Mouse (Mus musculus) limb, embryonic 15.5 days (tissue): Measurements from ENCODE around the gene Fndc9. TPM values are rescaled to one million over a fixed set of nuclear protein-coding genes. Genes with fewer than 3 reads are reported as not detected.

Experiments
- ATAC-seq: fragments of 200-750 bp; cut with Nextera tagmentation; 2 replicates; pipeline ENCODE4 v1.8.0; 2017; ENCODE audit warnings: low read depth, moderate TSS enrichment; ENCODE audit not compliant: insufficient number of reproducible peaks, low FRiP score, low TSS enrichment
- H3K27ac ChIP-seq: fragments of 300-500 bp; sonication (generic); 2 replicates; pipeline ENCODE4 v1.5.1; 2015; ENCODE audit warnings: moderate library complexity, mild to moderate bottlenecking, inconsistent platforms
- H3K27me3 ChIP-seq: fragments of 300-500 bp; sonication (generic); 2 replicates; pipeline ENCODE4 v1.6.1; 2015; ENCODE audit warnings: inconsistent platforms
- H3K36me3 ChIP-seq: fragments of 300-500 bp; sonication (generic); 2 replicates; pipeline ENCODE4 v1.6.1; 2015; ENCODE audit warnings: inconsistent platforms
- H3K4me1 ChIP-seq: fragments of 300-500 bp; sonication (generic); 2 replicates; pipeline ENCODE4 v1.6.1; 2015; ENCODE audit warnings: inconsistent platforms
- H3K4me2 ChIP-seq: fragments of 300-500 bp; sonication (generic); 2 replicates; pipeline ENCODE4 v1.6.1; 2015; ENCODE audit warnings: mild to moderate bottlenecking, inconsistent platforms
- H3K4me3 ChIP-seq: fragments of 300-500 bp; sonication (generic); 2 replicates; pipeline ENCODE4 v1.5.1; 2015; ENCODE audit warnings: mild to moderate bottlenecking, inconsistent platforms
- H3K9ac ChIP-seq: fragments of 300-500 bp; sonication (generic); 2 replicates; pipeline ENCODE4 v1.6.1; 2015; ENCODE audit warnings: inconsistent platforms
- H3K9me3 ChIP-seq: fragments of 300-500 bp; sonication (generic); 2 replicates; pipeline ENCODE4 v1.6.1; 2016; ENCODE audit warnings: inconsistent platforms
- WGBS: fragments of 180-500 bp; shearing (Covaris S2); methylation state at CpG from one replicate; pipeline ENCODE4 v1.1.7; 2015; 5-methylcytosine and 5-hydroxymethylcytosine counted together
- polyA plus RNA-seq: library from polyadenylated mRNA; unstranded; fragments of >200 nt; fragmentation: Nextera tagmentation; extraction: Ambion mirVana; gene quantifications from 2 replicates; pipeline ENCODE4 v1.2.1, GENCODE M21; 2015

Gene Fndc9
- polyA plus RNA-seq, 1 experiment from 2014 or later, result 2.3 TPM

DNA sequence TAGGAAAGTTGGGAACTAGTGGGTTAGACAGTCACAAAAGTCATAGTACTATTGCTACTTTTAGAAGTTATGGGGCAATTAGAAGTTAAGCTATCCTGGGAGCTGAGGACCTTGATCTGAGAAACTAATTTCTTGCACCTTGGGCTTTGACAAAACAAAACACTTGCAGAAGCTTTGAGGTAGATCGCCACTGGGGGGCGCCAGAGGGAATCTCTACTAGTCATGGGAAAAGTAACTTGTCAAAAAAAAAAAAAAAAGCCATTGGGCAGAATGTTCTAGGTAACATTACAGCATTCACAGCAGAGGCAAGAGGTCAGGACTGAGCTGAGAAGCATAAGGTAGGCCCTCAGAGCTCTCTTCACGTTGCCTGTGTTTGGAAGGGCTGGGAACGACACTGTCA, 1.6 kb downstream of the Fndc9 start:
- Histone ChIP-seq H3K27ac (no peak overlapping the region), H3K4me1 (no peaks in the 10 kb centered on the region), H3K9ac (no peak overlapping the region)

DNA sequence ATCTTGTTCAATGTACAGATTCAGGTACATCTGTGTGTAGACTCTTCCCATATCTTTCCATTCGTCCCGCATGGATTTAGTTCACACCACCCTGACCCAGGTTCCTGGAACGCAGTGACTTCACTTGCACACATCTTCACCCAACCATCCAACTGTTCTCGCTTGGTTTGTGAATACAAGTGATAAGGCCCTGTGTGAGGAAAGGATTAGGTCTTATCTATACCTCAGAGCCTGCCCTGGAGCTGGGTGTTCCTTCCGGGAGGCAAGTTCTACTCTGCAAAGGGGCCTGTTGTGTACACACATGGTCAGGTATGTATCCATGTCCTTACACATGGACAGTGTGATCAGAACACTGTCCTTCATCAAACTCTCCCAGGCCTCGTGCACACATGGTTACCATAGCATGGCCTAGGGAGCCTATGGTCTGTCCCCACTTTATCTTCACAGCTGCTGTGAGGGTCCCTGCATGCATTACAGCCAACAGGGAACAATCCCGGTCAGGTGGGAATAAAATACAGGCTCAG, 5.9 kb downstream of the Fndc9 start:
- no peak for ATAC-seq
- H3K4me1 ChIP-seq, result no peaks in the 10 kb centered on the region
- WGBS, result 92% methylated on average over 7 of the region's 7 CpGs
- H3K27me3 ChIP-seq, result no peaks in the 10 kb centered on the region
- no peaks in the 10 kb centered on the region for H3K9me3 ChIP-seq
- no peak overlapping the region for H3K27ac ChIP-seq
- no peak overlapping the region for H3K9ac ChIP-seq
- H3K36me3 ChIP-seq, result no peaks in the 10 kb centered on the region
- no peak overlapping the region for H3K4me3 ChIP-seq
- no peak overlapping the region for H3K4me2 ChIP-seq

More for the DNA sequence above, 1.6 kb downstream of the Fndc9 start:
- Histone ChIP-seq H3K36me3 (no peaks in the 10 kb centered on the region), H3K27me3 (no peaks in the 10 kb centered on the region), H3K9me3 (no peaks in the 10 kb centered on the region), H3K4me3 (no peak overlapping the region), H3K4me2 (no peak overlapping the region)
- no peak for ATAC-seq
- 40% methylated on average over 4 of the region's 4 CpGs for WGBS

DNA sequence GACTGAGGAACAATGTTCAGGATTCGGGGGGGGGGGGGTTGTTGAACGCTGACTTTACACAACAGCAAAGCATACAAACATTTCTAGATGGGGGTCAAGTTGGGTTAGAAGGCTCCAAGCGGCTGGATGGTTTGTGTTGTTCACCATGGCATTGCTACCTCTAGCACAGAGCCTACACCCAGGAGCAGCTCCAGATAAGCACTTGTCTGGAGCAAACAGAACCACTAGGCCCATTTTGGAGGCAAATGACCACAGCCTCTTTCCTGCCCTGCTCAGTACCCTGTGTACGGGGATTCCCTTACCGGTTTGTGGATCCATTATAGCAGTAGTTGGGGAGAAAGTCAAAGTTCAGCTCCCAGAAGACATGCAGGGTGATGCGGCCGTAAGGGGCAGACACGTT, 6.7 kb downstream of the Fndc9 start:
- ATAC-seq, result no peak
- no peak overlapping the region for H3K4me3 ChIP-seq
- H3K4me2 ChIP-seq, result no peak overlapping the region
- H3K9ac ChIP-seq, result no peak overlapping the region
- WGBS, result 89% methylated on average over 8 of the region's 8 CpGs
- H3K36me3 ChIP-seq, result no peaks in the 10 kb centered on the region
- no peak overlapping the region for H3K27ac ChIP-seq
- H3K4me1 ChIP-seq, result no peaks in the 10 kb centered on the region
- H3K27me3 ChIP-seq, result no peaks in the 10 kb centered on the region
- H3K9me3 ChIP-seq, result no peaks in the 10 kb centered on the region

- Histone ChIP-seq H3K27me3 (no peaks in the 10 kb centered on the region), H3K27ac (no peak overlapping the region), H3K4me3 (no peak overlapping the region), H3K9me3 (no peaks in the 10 kb centered on the region), H3K4me1 (no peaks in the 10 kb centered on the region), H3K9ac (no peak overlapping the region), H3K4me2 (no peak overlapping the region), H3K36me3 (no peaks in the 10 kb centered on the region)
- WGBS, result 83% methylated on average over 23 of the region's 23 CpGs
- ATAC-seq, result no peak
Measured at GRCm38 (mm10) chr11:46244731-46245604, 9.6 kb downstream of the Fndc9 start.

- ATAC-seq, result no peak
- 63% methylated on average over 8 of the region's 8 CpGs for WGBS
- H3K4me3 ChIP-seq, result no peak overlapping the region
- H3K9me3 ChIP-seq, result no peaks in the 10 kb centered on the region
- no peak overlapping the region for H3K27ac ChIP-seq
- no peaks in the 10 kb centered on the region for H3K4me1 ChIP-seq
- no peak overlapping the region for H3K4me2 ChIP-seq
- no peaks in the 10 kb centered on the region for H3K36me3 ChIP-seq
- no peaks in the 10 kb centered on the region for H3K27me3 ChIP-seq
- H3K9ac ChIP-seq, result no peak overlapping the region
Measured at GRCm38 (mm10) chr11:46245926-46246325, 10.6 kb downstream of the Fndc9 start.

DNA sequence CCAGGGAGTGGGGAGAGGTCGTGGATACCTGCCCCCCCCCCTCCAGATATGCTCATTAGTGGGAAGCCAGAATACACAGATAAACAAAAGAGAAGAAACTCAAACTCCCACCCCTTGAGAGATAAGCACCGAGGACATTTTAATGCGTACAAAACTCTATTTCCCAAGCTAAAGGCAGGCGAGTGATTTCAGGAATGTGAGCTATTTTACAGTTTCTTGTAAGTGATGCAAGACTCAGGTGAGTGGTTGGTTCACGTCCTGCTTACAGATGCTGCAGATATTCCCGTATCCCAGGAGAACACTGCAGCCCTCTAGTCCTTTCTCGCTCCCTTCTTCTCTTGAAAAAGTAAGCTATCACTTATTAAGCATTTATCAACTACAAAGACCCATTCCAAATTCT, 11.1 kb downstream of the Fndc9 start:
- ATAC-seq, result no peak
- 59% methylated on average over 7 of the region's 7 CpGs for WGBS
- Histone ChIP-seq H3K9me3 (no peaks in the 10 kb centered on the region), H3K4me3 (no peak overlapping the region), H3K36me3 (no peaks in the 10 kb centered on the region), H3K27ac (no peak overlapping the region), H3K9ac (no peak overlapping the region), H3K27me3 (no peaks in the 10 kb centered on the region), H3K4me1 (no peaks in the 10 kb centered on the region), H3K4me2 (no peak overlapping the region)

GRCm38 (mm10) chr11:46248352-46248751, 13.0 kb downstream of the Fndc9 start:
- no peaks in the 10 kb centered on the region for H3K27me3 ChIP-seq
- no peak overlapping the region for H3K4me2 ChIP-seq
- no peaks in the 10 kb centered on the region for H3K9me3 ChIP-seq
- H3K27ac ChIP-seq, result no peak overlapping the region
- H3K4me1 ChIP-seq, result no peaks in the 10 kb centered on the region
- H3K36me3 ChIP-seq, result no peaks in the 10 kb centered on the region
- no peak overlapping the region for H3K4me3 ChIP-seq
- 79% methylated on average over 3 of the region's 3 CpGs for WGBS
- no peak overlapping the region for H3K9ac ChIP-seq
- ATAC-seq, result no peak

DNA sequence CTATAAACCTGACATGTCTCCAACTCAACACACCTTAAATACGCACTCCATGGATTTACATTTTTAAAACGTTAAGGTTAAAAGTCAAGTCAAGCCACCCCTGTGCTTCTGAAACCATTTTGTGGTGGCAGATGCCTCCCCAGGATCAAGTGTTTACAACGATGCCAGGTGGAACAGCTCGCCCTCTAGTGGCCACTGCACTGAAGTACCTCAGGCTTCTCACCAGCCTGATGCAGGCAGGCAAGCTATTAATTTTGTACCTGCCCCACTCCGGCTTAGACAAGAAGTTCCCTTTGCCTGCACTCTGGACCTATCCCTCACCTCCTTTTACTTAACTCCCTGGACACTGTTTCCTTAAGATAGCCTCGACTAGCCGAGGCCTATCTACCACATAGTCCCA, 16.7 kb downstream of the Fndc9 start:
- Histone ChIP-seq H3K4me3 (no peak overlapping the region), H3K9me3 (no peaks in the 10 kb centered on the region), H3K9ac (no peak overlapping the region), H3K27me3 (no peaks in the 10 kb centered on the region), H3K4me2 (no peak overlapping the region), H3K4me1 (no peaks in the 10 kb centered on the region), H3K27ac (no peak overlapping the region), H3K36me3 (no peaks in the 10 kb centered on the region; the same call in 1 of the 2 replicates)
- ATAC-seq, result no peak
- WGBS, result 31% methylated on average over 7 of the region's 7 CpGs

DNA sequence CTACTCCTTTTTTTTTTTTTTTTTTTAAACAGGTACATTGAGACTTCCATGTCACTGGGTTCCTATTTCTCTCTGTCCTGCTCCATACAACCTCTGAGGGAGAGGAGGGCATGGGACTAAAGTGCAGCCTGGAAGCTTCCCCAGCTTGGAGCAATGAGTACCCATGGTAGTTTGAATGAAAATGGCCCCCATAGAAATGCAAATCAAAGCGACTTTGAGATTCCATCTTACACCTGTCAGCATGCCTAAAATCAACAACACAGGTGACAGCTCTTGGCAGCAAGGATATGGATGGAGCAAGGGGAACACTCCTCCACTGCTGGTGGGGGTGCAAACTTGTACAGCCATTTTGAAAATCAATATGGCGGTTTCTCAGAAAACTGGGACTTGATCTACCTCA, 20.0 kb downstream of the Fndc9 start:
- no peaks in the 10 kb centered on the region for H3K9me3 ChIP-seq
- H3K4me2 ChIP-seq, result no peak overlapping the region
- no peak overlapping the region for H3K9ac ChIP-seq
- WGBS, result 80% methylated on average over 2 of the region's 2 CpGs
- H3K27ac ChIP-seq, result no peak overlapping the region
- ATAC-seq, result no peak
- H3K4me1 ChIP-seq, result no peaks in the 10 kb centered on the region
- no peaks in the 10 kb centered on the region; the same call in 1 of the 2 replicates for H3K36me3 ChIP-seq
- no peak overlapping the region for H3K4me3 ChIP-seq
- no peaks in the 10 kb centered on the region for H3K27me3 ChIP-seq

DNA sequence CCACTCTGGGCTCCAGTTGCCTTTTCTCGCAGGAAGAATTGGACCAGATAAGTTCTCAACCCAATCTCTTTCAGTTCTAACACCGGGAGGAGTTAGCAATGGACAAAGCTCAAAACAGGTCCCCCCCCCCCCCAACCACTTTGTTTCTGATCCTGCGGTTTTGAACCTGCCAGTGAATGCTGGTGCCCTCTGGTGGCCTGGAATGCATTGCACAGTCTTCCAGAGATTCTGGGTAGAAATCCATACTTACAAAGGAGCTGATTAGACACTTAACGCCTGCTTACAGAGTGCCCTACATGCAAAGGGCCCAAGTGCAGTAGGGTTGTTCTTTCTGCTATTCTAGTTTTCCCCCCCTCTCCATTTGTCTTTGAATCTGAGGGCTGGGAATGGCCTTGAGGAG, 22.9 kb downstream of the Fndc9 start:
- WGBS, result 63% methylated on average over 4 of the region's 4 CpGs
- no peaks in the 10 kb centered on the region for H3K9me3 ChIP-seq
- no peak for ATAC-seq
- H3K4me3 ChIP-seq, result no peak overlapping the region
- H3K36me3 ChIP-seq, result no peaks in the 10 kb centered on the region; the same call in 1 of the 2 replicates
- no peaks in the 10 kb centered on the region for H3K4me1 ChIP-seq
- H3K9ac ChIP-seq, result no peak overlapping the region
- no peak overlapping the region for H3K27ac ChIP-seq
- no peaks in the 10 kb centered on the region for H3K27me3 ChIP-seq
- H3K4me2 ChIP-seq, result no peak overlapping the region

DNA sequence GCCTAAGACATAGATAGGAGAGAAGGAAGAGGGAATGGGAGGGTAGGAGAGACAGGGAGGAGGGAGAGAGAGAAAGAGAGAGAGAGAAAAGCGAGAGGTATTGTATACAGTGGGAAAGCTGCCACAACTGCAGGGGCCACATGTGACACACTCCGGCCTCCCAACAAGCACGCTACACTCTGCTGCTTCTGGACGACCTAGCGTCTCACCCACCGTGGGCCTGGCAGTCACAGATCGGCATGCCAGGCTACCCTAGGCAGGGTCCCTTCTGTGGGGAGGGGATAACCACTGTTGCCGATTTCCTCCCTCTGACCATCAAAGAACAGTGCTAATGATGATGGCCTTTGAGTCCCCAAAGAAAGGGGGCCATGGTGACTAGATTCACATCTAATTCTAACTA, 23.4 kb downstream of the Fndc9 start:
- Histone ChIP-seq H3K4me1 (no peaks in the 10 kb centered on the region), H3K36me3 (no peaks in the 10 kb centered on the region; the same call in 1 of the 2 replicates), H3K27ac (no peak overlapping the region), H3K4me3 (no peak overlapping the region), H3K4me2 (no peak overlapping the region), H3K27me3 (no peaks in the 10 kb centered on the region), H3K9me3 (no peaks in the 10 kb centered on the region), H3K9ac (no peak overlapping the region)
- 93% methylated on average over 8 of the region's 8 CpGs for WGBS
- ATAC-seq, result no peak

DNA sequence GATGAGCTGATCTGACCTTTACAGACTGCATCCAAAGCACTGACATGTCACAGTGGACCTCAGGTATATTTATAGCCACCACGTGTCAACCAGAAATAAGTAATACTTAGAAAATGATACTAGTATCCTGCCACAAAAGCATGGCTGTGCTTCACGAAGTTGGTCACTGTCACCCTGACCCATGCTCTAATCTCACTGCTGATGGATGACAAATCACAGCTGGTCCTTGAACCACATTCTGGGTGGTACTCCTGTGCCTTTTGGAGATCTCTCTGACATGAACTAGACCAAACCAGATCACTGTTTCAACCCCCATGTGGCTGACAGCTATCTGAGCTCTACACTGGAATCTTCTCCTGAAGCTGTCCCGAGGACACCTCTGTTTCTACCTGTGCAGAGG, 27.5 kb downstream of the Fndc9 start:
- ATAC-seq, result no peak
- Histone ChIP-seq H3K36me3 (no peaks in the 10 kb centered on the region), H3K9me3 (no peaks in the 10 kb centered on the region), H3K4me3 (no peak overlapping the region), H3K27ac (no peak overlapping the region), H3K4me2 (no peak overlapping the region), H3K27me3 (no peaks in the 10 kb centered on the region), H3K9ac (no peak overlapping the region), H3K4me1 (no peaks in the 10 kb centered on the region)
- 76% methylated on average over 3 of the region's 3 CpGs for WGBS
